Mouse (Mus musculus) stomach, postnatal 0 days (tissue): ENCODE results near the gene Gdf11.

Experiments used
- CTCF ChIP-seq: IDR thresholded peaks from 2 replicates; pipeline ENCODE4 v1.5.1; 2016; ENCODE audit warnings: antibody characterized with exemption, low read depth, mild to moderate bottlenecking, moderate library complexity
- EP300 ChIP-seq: optimal IDR thresholded peaks from 2 replicates; pipeline ENCODE3; 2016; ENCODE audit warnings: antibody characterized with exemption

DNA sequence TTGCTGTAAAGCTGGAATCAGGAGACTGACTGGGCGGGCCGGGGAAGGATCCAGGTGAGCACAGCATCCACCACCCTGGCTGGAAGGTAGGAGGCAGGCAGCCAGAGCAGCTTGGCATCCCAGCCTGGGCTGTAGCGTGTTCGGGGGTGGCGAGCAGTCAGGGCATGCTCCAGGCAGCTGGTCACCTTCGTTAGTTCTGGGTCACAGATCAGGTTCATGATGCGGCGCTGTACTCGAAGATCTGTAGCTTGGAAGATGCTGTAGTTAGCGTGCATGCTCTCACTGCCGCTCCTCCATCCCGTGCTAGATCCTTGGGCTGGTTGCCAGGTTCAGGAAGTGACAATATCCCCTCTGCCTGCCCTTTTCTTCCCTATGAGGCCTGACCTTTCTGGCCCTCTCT, 22.2 kb upstream of the Gdf11 start:
- TF ChIP-seq CTCF (no peak), EP300 (no peak)
